Mouse (Mus musculus): Measurements from ENCODE around the gene Klhdc8a.
A peak's percentile ranks its signal among the peaks of the same experiment; 100 is the strongest.

Klhdc8a gene

DNA sequence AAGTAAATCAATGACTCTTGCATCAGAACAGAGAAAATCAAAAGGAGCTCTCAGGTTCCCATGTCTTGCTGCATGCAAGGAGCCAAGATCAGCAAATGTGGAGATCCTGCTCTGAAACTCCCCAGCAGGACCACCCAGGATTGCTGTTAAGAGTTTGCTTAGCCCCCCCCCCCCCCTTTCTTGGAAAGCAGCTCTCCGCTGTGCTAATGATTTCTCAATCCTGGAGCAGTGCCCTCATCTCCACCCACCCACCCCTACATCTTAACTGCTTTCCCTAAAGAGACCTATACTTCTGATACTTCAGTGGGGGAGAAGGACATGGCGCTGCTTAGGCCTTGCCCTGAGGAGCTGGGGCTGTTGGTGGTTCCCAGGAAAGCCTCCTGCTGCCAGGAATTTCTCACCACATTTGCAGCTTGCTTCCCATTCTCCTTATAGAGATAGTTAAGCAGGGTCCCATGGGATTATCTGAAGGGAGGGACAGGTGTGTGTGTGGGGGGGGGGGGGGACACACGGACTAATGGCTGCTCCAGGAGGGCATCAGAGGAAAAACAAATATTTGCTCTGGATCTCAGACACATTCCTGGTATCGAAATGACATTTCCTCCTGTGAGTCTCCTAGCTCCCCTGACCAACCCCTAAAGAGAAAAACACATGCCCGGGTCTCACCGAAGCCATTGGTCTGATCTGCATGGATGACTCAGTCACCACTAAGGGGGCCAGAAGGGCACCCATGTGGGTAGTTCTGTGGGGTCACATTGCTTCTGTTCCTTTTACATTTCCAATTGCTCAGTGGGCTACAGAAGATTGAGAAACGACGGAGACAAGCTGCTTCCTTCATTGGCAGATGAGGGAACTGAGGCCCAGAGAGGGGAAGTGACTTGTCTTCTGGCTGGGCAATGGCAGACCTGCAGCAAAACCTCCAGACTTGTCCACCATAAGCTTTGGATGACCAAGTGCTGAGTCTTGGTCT, 19.8 kb downstream of the Klhdc8a start:
- no peak for DNase-seq

DNA sequence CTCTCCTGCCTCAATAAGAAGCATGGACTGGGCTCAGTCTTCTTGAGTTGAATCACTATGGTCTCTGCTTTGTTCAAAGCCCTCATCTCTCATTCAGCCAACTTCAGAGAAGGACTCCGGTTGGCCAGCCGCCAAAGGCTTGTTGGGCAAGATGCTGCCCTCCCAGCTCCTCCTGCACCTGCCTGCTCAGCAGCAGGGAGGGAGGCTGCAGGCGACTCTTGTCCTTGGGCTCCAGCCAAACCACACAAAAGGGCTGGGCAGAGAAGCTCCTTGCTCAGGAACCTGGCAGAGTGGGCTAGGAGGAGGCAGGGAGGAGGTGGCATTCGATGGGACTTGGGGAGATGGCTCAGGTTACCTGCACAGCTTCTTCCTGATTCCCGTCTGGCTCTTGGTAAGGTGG, 20.8 kb downstream of the Klhdc8a start:
- DNase-seq: peak; percentile 96

DNA sequence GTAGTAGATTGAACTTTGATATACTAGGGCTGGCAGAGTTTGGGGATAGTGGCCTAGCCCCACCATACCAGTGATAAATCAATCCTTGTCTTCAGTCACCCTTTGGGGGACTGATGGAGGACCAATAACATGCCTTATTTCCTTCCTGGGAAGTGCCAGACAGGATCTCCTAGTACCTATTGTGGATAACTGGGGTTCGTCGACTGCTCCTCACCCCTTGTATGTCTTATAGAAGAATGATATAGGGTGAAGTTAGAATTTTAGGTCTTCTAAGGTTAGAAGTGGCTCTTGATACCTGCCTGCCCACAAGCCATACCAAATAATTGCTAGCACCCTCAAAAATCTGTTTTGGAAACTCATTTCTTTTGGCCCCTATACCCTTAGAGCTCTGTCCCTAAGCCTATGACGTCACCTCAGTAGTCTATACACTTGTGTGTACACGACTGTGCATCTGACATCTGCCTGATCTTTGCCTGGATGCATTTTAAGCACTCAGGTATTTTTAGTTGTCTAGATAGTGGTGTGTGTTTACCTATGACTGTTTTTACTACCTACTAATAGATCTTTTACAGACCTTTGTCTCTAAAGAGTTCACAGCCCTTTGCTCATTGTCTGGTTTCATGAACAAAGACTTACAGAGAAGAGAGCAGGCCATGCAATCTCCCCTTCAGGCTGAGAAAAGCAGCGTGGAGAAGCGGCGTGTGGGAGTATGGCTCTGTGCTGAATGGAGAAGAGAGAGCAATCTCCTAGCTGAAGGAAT, 23.6 kb downstream of the Klhdc8a start:
- no peak for DNase-seq

DNA sequence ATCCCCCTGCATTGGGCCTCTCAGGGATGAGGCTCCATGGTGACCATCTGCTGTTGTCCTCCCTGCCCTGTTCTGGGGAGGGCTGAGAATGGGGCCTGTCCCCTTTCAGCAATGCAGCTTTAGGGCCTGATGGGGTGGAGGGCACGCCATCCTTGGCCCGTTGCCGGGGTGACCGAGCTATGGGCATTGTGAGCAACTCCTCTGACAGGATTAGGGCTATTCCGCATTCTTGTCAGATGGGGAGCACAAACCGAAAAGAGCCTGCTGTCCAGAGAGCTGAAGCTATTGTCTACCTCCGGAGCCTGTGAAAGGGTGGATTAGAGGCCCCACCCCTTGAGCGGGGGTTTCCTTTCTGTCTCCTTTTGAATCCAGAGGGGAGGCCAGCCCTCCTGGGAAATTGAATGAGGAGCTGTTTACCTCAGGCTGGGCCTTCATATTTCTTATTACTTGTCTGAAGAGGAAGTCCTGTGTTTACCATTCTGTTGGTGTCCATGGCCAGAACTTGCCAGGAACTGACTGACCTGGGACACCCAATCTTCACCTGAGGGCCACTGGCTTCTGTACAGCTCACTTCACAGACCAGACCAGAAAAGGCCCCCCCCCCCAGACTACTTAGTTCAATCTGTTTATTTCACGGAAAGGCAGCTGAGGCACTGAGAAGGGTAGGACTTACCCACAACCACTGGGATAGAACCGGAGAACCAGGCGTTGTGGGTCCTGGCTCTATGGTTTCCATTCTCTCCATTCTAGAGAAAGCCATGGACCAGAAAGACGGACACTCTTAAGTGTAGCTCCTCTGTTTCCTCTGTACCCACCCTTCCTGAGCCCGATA, 24.5 kb downstream of the Klhdc8a start:
- DNase-seq: peak; percentile 50 to 71

DNA sequence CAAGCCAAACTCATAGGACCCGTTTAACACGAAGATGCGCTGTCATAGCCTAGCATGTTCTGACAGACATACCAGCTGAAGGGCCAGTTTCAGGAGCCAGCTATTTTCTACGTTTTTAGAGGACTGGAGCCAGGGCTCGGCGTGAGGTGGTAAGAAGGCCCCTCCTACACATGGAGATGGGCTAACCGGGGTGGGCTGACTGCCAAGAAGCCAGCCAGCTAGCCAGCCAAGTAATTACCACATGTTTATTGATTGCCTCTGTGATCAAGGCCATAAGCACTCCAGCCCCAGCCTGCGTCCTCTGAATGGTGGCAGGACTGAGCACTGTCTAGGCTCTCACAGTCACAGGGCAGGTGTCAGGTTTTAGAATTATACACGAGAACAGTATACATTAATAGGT, 28.4 kb downstream of the Klhdc8a start:
- DNase-seq: peak; percentile 72 to 81

DNA sequence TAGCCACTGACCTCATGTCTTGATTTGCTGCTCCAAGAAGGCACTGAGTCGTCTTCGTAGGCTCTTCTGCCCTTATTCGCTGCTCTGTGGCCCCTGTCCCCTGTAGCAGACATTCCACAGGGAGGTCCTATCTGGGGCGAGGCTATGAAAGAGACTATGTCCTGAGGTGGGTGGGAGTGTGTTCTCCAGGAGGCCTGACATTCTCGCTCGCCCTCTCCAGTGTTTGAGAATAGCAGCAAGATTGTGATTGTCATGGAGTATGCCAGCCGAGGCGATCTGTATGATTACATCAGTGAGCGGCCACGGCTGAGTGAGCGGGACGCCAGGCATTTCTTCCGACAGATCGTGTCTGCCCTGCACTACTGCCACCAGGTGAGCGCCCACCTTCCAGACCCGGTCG, 29.1 kb downstream of the Klhdc8a start:
- no peak for DNase-seq

DNA sequence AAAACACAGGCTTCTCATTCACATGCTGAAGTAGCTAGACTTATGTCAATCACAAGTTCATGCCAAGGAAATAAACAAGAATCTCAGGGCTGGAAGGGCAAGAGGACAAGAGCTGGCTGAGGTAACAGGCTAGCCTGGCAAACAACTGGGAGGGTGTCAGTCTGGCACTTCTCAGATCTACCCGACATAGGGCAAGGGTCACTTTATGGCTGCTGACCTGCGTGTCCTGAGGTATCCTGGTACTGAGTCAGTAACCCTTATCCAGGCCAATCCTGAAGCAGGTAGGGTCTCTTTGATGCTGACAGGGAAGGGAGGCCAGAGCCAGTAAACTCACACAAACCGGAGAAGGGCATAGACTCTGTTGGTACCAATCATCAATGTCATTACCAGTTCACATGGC, 30.1 kb downstream of the Klhdc8a start:
- DNase-seq: peak; percentile 64 to 79

DNA sequence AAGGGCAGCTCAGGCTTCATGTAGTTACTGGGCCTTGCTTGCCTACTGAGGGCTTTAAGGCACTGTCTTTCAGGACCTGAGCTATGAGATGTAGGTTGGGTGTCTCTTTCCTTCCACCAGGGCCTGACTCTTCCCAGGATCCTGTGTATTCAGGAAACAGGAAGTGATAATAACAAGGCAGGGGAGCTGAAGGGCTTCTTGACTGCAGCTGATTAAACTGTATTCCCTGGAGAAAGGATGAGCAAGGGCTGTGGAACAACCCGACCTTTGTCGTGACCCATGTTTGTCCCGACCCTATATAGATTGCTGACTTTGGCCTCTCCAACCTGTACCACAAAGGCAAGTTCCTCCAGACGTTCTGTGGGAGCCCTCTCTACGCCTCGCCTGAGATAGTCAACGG, 31.2 kb downstream of the Klhdc8a start:
- no peak for DNase-seq

DNA sequence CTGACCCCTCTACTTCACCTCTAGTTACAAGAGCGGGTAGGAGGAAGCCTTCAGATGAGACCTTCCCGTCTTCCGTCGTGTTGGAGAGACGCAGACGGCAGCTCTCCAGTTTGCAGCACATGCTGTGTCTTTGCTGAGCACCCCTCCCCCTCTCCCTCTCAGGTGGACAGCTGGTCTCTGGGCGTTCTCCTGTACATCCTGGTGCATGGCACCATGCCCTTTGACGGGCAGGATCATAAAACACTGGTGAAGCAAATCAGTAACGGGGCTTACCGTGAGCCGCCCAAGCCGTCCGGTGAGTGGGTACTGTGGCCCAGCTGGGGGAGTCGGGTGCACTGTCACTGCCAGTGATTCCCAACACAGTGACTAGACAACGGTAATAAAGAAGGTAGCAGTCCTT, 32.0 kb downstream of the Klhdc8a start:
- DNase-seq: peak in 1 of 2 experiments; percentile 64

DNA sequence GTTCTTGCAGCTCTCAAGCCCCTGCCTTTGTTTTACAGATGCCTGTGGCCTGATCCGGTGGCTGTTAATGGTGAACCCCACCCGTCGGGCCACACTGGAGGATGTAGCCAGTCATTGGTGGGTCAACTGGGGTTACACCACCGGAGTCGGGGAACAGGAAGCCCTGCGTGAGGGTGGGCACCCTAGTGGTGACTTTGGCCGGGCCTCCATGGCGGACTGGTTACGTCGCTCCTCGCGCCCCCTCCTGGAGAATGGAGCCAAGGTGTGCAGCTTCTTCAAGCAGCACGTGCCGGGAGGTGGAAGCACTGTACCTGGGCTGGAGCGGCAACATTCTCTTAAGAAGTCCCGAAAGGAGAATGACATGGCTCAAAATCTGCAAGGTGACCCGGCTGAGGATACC, 32.9 kb downstream of the Klhdc8a start:
- DNase-seq: peak in 1 of 2 experiments; percentile 62

DNA sequence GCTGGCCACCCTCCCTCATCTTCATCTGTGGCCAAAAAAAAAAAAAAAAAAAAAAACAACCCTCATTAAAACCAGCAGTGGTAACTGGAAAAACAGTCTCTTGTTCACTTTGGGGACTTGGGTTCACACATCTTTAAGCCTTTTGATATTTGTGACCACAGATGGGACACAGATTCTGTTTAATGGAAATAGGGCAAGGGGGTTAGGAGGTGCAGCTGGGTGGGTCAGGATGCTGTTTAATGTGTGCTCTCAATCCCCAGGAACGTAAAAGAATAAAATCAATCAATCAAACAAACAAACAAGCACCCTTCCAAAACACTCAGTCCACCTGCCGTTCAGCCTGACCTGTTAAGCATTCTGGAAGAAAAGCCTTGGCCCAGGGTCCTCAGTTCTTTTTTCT, 34.8 kb downstream of the Klhdc8a start:
- no peak for DNase-seq

DNA sequence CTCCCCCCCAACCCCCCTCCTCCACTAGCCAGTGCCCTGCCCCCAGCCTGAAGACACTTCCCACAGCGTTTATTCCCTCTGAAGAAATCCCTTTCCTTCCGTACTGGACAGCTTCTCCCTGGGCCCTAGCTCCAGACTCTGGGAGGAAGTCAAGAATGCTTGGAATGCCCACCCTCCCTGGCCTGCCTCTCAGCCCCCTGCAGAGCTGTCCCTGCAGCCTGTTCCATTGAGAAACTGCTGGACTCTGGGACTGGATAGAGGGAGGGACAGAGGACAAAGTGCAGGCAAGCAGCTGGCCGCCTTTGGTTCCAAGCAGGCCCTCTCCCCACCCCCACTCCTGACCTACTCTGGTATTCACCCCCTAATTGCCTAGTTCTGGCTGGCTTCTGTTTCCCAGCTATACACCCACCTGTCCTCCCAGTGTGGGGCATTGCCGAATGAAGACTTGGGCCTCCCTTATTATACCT, 35.3 kb downstream of the Klhdc8a start:
- peak; percentile 95 to 96 for DNase-seq

DNA sequence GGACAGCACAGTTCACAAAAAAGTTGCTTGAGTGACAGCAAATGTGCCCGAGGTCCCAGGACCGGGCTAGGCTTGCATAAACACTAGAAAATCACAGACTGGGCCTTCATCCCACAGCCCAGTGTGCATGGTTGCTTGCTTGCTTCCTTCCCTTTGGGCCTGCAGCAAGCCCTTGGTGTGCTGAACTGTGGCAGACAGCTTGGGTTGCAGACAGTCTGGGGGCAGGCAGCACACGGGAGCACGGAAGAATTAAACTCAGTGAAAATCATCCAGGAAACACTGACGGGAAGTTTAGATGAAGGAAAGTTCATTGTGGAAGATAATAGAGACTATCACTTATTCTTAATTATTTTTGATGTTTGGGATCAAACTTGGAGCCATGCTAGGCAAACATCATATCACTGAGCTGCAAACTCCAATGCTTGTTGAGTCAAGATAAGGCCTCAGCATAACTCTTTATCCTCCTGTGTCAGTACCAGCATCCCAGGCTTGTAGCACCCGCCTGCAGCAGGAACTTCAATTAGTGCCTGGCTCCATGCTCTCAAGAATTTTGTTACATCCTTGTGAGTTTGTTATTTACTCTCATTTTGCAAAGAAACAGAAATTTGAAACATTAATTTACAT, 35.9 kb downstream of the Klhdc8a start:
- no peak for DNase-seq

DNA sequence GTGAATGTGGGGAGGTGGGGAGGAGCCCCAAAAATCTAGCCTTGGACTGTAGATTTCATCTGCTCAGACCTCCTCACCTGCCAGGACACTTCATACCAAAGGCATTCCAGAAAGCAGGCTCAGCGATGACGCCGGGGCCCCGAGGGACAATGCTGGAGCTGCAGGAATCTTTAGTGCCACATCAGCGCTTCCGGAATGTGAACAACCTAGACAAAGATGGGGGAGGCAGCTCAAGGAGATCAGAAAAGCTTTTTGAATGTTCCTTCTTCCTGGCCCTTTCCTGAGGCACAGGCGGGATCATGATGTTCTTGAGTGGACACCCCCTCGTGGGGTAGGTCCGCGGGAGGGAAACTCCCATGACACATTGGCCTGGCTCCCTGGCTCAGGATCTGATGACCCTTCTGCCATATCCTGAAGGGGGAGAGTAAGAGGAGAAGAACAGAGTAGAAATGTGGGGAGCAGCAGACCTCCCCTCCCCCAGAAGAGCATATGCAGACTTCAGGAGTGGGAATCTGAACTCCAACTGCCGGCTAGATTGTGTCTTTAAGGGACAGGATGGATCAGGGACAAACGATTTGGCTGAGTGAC, 37.0 kb downstream of the Klhdc8a start:
- peak; percentile 82 to 88 for DNase-seq

DNA sequence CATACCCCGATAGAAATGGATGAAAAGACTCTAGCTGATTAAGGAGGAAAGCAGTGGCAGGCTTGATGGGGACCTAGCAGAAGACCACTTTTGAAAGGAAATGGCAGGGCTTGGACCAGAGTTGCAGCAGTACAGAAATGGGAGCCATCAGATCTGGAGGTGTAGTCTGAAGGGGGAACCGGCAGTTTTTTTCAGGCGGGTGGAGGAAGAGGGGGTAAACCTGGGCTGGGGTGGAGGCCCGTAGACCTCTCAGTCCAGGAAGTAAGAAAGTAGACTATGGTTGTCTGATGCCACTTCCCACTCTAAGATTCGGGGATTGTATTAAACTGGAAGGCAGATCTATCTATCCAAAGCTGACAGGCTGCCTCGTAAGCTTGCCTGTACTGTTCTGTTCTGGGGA, 38.5 kb downstream of the Klhdc8a start:
- no peak for DNase-seq

DNA sequence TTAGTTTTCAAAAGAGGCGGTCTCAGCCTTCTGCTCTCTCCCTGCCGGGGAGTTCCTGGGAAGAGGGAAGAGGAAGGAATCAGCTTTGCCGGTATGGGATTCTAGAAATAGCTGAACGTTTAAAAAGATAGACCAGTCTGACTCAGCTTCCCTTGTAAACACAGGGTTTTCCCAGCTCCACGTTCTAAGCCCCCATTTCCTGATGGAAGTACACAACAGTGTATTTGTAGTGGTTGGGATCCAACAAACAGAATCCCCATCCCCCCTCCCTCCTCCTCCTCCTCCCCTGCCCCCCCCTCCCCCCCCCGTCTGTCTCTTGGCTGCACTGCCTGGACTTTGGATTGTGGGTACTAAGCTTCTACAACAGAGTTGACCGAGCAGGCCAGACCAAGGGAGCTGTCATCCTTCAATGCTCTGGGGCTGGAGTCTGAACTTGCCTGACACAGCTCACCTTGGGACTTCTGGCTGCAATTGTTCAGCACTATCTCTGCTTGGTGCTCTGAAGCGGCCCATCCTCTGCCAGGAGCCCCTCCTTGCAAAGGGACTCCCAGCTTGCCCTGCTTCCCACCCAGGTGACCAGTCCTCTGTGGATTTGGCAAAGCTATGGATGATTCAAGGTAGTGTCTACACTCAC, 39.7 kb downstream of the Klhdc8a start:
- DNase-seq: peak; percentile 68 to 90

DNA sequence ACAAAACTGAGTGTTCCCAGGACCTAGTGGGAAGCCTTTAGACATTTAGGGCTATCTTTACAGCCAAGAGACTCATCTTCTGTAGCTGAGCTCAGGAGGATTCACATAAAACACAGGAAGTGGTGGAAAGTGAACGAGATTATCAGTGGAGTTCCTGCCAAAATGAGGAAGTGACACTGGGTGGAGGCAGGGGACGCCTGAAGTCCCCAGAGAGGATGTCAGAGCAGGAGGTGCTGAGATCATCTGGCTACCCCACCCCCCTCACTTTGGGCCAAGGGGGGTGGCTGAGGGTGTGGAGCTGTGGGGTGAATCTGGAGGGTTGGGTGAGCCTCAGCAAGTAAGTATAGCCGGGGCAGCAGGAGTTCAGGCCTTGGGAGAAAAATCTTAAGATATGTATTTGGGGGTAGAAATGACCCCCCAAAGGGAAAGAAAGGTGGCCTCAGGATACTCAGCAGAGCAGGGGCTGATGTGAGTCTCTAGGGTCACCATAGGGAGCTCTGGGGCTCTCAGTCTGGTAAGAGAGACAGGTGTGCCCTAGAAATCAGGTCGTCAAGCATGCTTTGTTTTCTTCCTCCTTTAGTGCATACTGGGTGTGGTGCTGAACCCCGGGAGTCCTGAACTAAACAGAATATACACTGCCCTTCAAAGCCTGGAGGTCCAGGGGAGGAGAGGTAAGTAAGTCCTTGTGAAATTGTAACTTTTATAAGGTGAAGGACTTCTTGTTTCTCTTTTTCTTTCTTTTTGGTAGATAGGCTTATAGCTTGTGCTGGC, 43.5 kb downstream of the Klhdc8a start:
- DNase-seq: peak; percentile 66 to 89

DNA sequence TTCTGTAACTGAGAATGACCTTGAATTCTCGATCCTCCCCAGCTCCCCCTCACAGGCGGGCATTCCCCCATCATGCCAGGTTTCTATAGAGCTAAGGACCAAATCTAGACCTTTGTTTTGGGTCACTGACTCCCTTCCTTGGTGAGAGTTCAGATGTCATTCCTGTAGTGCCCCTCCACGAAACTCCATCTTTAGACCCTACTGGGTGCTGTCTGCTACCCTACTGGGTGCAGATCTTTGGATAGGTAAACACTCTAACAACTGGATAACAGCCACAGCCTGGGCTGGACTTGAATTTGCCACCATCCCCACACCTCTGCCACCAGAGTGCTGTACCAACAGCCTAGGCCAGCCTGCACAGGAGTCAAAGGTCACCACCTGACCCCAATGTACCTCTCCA, 44.1 kb downstream of the Klhdc8a start:
- no peak for DNase-seq

DNA sequence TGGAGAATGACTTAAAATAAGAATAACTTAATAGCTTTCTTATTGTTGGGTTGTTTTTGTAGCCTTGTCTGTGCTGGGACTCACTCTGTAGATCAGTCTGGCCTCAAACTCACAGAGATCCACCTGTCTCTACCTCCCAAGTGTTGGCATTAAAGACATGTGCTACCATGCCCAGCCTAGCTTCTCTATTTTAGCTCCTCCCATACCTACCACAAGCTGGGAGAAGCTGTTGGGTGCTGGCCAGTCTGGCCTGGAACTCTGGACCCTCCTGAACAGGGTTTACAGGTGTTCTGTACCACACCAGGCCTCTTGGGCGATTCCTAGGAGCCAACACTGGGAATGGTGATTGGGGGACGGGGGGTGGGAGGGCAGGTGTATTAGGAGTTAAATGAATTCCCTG, 44.8 kb downstream of the Klhdc8a start:
- no peak for DNase-seq

DNA sequence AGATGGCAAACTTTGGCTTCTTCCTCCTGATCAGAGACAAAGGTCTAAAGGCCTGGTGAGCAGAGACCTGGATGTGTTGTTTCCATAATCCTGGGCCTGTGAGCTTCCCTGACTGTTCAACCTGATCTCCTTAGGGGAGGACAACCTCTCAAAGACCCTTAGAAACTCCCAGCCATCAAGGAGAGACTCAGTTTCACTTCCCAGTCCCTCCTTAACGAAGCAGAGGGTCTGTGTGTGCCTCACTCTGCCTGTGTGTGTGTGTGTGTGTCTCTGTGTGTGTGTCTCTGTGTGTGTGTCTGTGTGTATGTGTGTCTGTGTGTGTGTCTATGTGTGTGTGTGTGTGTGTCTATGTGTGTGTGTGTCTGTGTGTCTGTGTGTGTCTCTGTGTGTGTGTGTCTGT, 45.2 kb downstream of the Klhdc8a start:
- no peak for DNase-seq

DNA sequence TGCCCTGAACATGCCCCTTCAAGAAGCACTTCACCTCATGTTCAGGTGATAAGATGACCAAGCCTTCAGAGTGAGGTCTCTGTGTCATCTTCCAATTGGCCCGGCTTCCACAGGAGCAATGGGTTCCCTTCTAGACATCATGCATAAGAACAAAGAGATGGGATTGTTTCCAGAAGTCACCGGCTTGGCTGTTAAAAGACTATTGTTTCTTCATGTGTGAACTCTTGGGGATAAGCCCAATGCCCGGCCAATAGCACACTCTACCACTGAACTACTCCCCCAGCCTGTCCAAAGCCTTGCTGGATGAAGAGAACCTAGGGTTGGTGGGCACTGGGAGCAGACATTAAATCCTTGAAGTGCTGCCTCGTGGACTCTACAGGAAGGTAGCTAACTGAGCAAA, 47.1 kb downstream of the Klhdc8a start:
- no peak for DNase-seq

Measured in kidney, postnatal 25 days (tissue).